Comparison of ENCODE assay signal across 14 mouse cellular contexts in genomic region chr4:43564231-43564630, GRCm38 (mm10). TPM values are rescaled to one million over a fixed set of nuclear protein-coding genes. Genes with fewer than 3 reads are reported as not detected.
DNase-seq lines count a peak whose midpoint lies in the region; ATAC-seq and TF ChIP-seq lines count a peak whose summit lies in the region.
"Had no signal": no experiment of that assay in that cellular context is flagged by ENCODE, and none has a peak within 500 bp of the region (broad histone marks: within the 10 kb centered on the region; RNA-seq: fewer than 3 reads in every experiment).

No protein-coding gene starts in this region.

- peaks cover 27% of the 10 kb centered on the region for H3K36me3 ChIP-seq in heart, embryonic 11.5 days (ENCODE audit: control insufficient read depth, insufficient read depth, low read length)
- peaks cover 47% of the 10 kb centered on the region for H3K36me3 ChIP-seq in lung, embryonic 14.5 days (ENCODE audit: insufficient read depth)
- peaks cover 55% of the 10 kb centered on the region for H3K36me3 ChIP-seq in limb, embryonic 14.5 days (ENCODE audit: control insufficient read depth, insufficient read depth, low read length)

- WGBS in heart, embryonic 11.5 days (ENCODE audit: insufficient replicate concordance) = 34% methylated on average over 2 of the region's 2 CpGs
- WGBS in lung, embryonic 14.5 days = 39% methylated on average over 2 of the region's 2 CpGs
- WGBS in lung, adult 2 months = 30% methylated on average over 2 of the region's 2 CpGs
- 47% methylated on average over 2 of the region's 2 CpGs for WGBS in limb, embryonic 14.5 days

- no peak for TF ChIP-seq CTCF in lung, embryonic 14.5 days (IDR thresholded peaks at IDR 0.05; ENCODE audit: low read depth)
- TF ChIP-seq CTCF in lung, adult 2 months (IDR thresholded peaks at IDR 0.05; ENCODE audit: insufficient read depth, low read length) = no peak
- TF ChIP-seq CTCF in layer of hippocampus, adult 2 months (conservative IDR thresholded peaks at IDR 0.05) = no peak

- no peaks in the 10 kb centered on the region for H3K9me3 ChIP-seq in heart, embryonic 11.5 days (replicated peaks; ENCODE audit: control insufficient read depth, low read length)
- no peaks in the 10 kb centered on the region for H3K9me3 ChIP-seq in lung, embryonic 14.5 days (ENCODE audit: low read depth, low read length)
- H3K9me3 ChIP-seq in limb, embryonic 14.5 days (ENCODE audit: control insufficient read depth, low read length) = no peaks in the 10 kb centered on the region
- H3K9me3 ChIP-seq: neural tube, embryonic 12.5 days had no signal

- peaks cover 32% of the 10 kb centered on the region for H3K4me1 ChIP-seq in heart, embryonic 11.5 days (ENCODE audit: control insufficient read depth, insufficient read depth, low read length)
- peaks cover 17% of the 10 kb centered on the region; the same call in 1 of the 2 replicates for H3K4me1 ChIP-seq in lung, embryonic 14.5 days (ENCODE audit: insufficient read depth)
- peaks cover 18% of the 10 kb centered on the region for H3K4me1 ChIP-seq in lung, adult 2 months (ENCODE audit: control insufficient read depth, insufficient read depth, low read length)
- peaks cover 33% of the 10 kb centered on the region for H3K4me1 ChIP-seq in limb, embryonic 14.5 days (ENCODE audit: control insufficient read depth, insufficient read depth, low read length)

- no peak overlapping the region for H3K4me3 ChIP-seq in heart, embryonic 11.5 days (ENCODE audit: low read depth, low read length)
- H3K4me3 ChIP-seq in lung, embryonic 14.5 days (ENCODE audit: low read depth, low read length) = no peak overlapping the region
- H3K4me3 ChIP-seq in lung, adult 2 months (replicated peaks; ENCODE audit: extremely low read depth, low read depth, low read length) = no peak overlapping the region
- no peak overlapping the region; the same call in 1 of the 2 replicates for H3K4me3 ChIP-seq in limb, embryonic 14.5 days (replicated peaks; ENCODE audit: low read length)
- no peak overlapping the region for H3K4me3 ChIP-seq in layer of hippocampus, adult 2 months

- H3K27ac ChIP-seq in heart, embryonic 11.5 days (ENCODE audit: low read depth, low read length) = no peak overlapping the region; the same call in 1 of the 2 replicates
- H3K27ac ChIP-seq in lung, embryonic 14.5 days (ENCODE audit: low read depth) = no peak overlapping the region
- H3K27ac ChIP-seq in limb, embryonic 14.5 days (replicated peaks; ENCODE audit: low read depth, low read length) = no peak overlapping the region
- H3K27ac ChIP-seq in layer of hippocampus, adult 2 months = no peak overlapping the region
- H3K27ac ChIP-seq: macrophage; neural tube, embryonic 12.5 days had no signal

- no peak for ATAC-seq in heart, embryonic 11.5 days (replicated peaks; ENCODE audit: insufficient number of reproducible peaks, low FRiP score, low TSS enrichment)
- ATAC-seq in lung, embryonic 14.5 days (ENCODE audit: insufficient read depth) = no peak
- no peak for ATAC-seq in limb, embryonic 14.5 days (ENCODE audit: low FRiP score, low read depth)
- ATAC-seq: hindbrain, embryonic 16.5 days had no signal

- TF ChIP-seq POLR2A in lung, adult 2 months (IDR thresholded peaks at IDR 0.05; ENCODE audit: borderline replicate concordance, extremely low read depth, low read depth, low read length) = no peak
- no peak for TF ChIP-seq POLR2A in limb, embryonic 14.5 days (IDR thresholded peaks at IDR 0.05; ENCODE audit: borderline replicate concordance, extremely low read depth, insufficient read depth, insufficient read length)

- peak overlapping the region; percentile 20 for H3K4me2 ChIP-seq in heart, embryonic 11.5 days
- H3K4me2 ChIP-seq in lung, embryonic 14.5 days = no peak overlapping the region
- 0 out of 2 replicates have a peak overlapping the region, but pooled peaks have one; percentile 60 for H3K4me2 ChIP-seq in limb, embryonic 14.5 days (replicated peaks; ENCODE audit: low read depth, low read length, severe bottlenecking)

- DNase-seq in heart, adult 9 months (ENCODE audit: low spot score in 2 of 2) = no peak
- DNase-seq in lung, embryonic 14.5 days = peak; percentile 59
- DNase-seq in lung, adult 2 months = no peak
- DNase-seq in NIH3T3 (ENCODE audit: low read depth) = peak; percentile 61
- peak; percentile 48 for DNase-seq in limb, embryonic 14.5 days (ENCODE audit: low spot score)
- DNase-seq in right cerebral cortex, adult 2 months (ENCODE audit: low spot score in 2 of 2) = no peak
- DNase-seq in layer of hippocampus, adult 2 months (ENCODE audit: low spot score in 2 of 2) = no peak
- DNase-seq: kidney, postnatal 10 days had no signal

- H3K9ac ChIP-seq in heart, embryonic 11.5 days (ENCODE audit: low read depth, low read length) = no peak overlapping the region
- no peak overlapping the region for H3K9ac ChIP-seq in lung, embryonic 14.5 days
- H3K9ac ChIP-seq in limb, embryonic 14.5 days (ENCODE audit: low read depth, low read length, severe bottlenecking) = no peak overlapping the region

- H3K27me3 ChIP-seq in heart, embryonic 11.5 days (ENCODE audit: control insufficient read depth, insufficient read depth, low read length) = no peaks in the 10 kb centered on the region
- H3K27me3 ChIP-seq in lung, embryonic 14.5 days (ENCODE audit: insufficient read depth, low read length) = no peaks in the 10 kb centered on the region
- no peaks in the 10 kb centered on the region for H3K27me3 ChIP-seq in limb, embryonic 14.5 days (ENCODE audit: control insufficient read depth, insufficient read depth, low read length)
- H3K27me3 ChIP-seq: neural tube, embryonic 12.5 days had no signal

RNA-seq across cellular contexts. Expression of gene Tln1, which starts 1.7 kb away (rescaled TPM):
- 74.2 and 86.2 TPM in 2 replicates for polyA plus RNA-seq in heart, embryonic 11.5 days (2014; fragmentation: Nextera tagmentation; extraction: Ambion mirVana)
- polyA plus RNA-seq in lung, embryonic 14.5 days (2014; fragmentation: Nextera tagmentation; extraction: Ambion mirVana) = 84.9 and 93.8 TPM in 2 replicates
- 179 and 197 TPM in 2 replicates for polyA plus RNA-seq in lung, adult 2 months (2012; rRNA removed)
- polyA plus RNA-seq in limb, embryonic 14.5 days (2012; rRNA removed) = 69.4 and 75.5 TPM in 2 replicates
- polyA plus RNA-seq in limb, embryonic 14.5 days (2014; fragmentation: Nextera tagmentation; extraction: Ambion mirVana) = 62.4 and 63.3 TPM in 2 replicates
- total RNA-seq in layer of hippocampus, adult 2 months (2021) = 10 to 100 TPM; 36.4 to 42.9 TPM

RNA-seq across cellular contexts. Expression of gene Creb3, which starts 2.1 kb away (rescaled TPM):
- polyA plus RNA-seq in heart, embryonic 11.5 days (2014; fragmentation: Nextera tagmentation; extraction: Ambion mirVana) = 59.7 and 77.1 TPM in 2 replicates
- 47.2 and 52.8 TPM in 2 replicates for polyA plus RNA-seq in lung, embryonic 14.5 days (2014; fragmentation: Nextera tagmentation; extraction: Ambion mirVana)
- polyA plus RNA-seq in lung, adult 2 months (2012; rRNA removed) = 86.4 and 95.1 TPM in 2 replicates
- polyA plus RNA-seq in limb, embryonic 14.5 days (2012; rRNA removed) = 51.7 and 58.0 TPM in 2 replicates
- polyA plus RNA-seq in limb, embryonic 14.5 days (2014; fragmentation: Nextera tagmentation; extraction: Ambion mirVana) = 71.4 and 78.5 TPM in 2 replicates
- total RNA-seq in layer of hippocampus, adult 2 months (2021) = 10 to 100 TPM; 70.3 to 75.1 TPM

RNA-seq across cellular contexts. Expression of gene Rgp1, which starts 14.3 kb away (rescaled TPM):
- 20.1 and 32.5 TPM in 2 replicates for polyA plus RNA-seq in heart, embryonic 11.5 days (2014; fragmentation: Nextera tagmentation; extraction: Ambion mirVana)
- polyA plus RNA-seq in lung, embryonic 14.5 days (2014; fragmentation: Nextera tagmentation; extraction: Ambion mirVana) = 28.2 and 31.9 TPM in 2 replicates
- 39.0 and 47.3 TPM in 2 replicates for polyA plus RNA-seq in lung, adult 2 months (2012; rRNA removed)
- polyA plus RNA-seq in limb, embryonic 14.5 days (2012; rRNA removed) = 81.9 and 101 TPM in 2 replicates
- 33.3 and 35.3 TPM in 2 replicates for polyA plus RNA-seq in limb, embryonic 14.5 days (2014; fragmentation: Nextera tagmentation; extraction: Ambion mirVana)
- 10 to 100 TPM; 45.3 to 49.9 TPM for total RNA-seq in layer of hippocampus, adult 2 months (2021)

RNA-seq across cellular contexts. Expression of gene Gba2, which starts 14.4 kb away (rescaled TPM):
- 14.3 and 18.4 TPM in 2 replicates for polyA plus RNA-seq in heart, embryonic 11.5 days (2014; fragmentation: Nextera tagmentation; extraction: Ambion mirVana)
- 18.6 and 19.3 TPM in 2 replicates for polyA plus RNA-seq in lung, embryonic 14.5 days (2014; fragmentation: Nextera tagmentation; extraction: Ambion mirVana)
- 19.4 and 26.0 TPM in 2 replicates for polyA plus RNA-seq in lung, adult 2 months (2012; rRNA removed)
- polyA plus RNA-seq in limb, embryonic 14.5 days (2012; rRNA removed) = 39.8 and 50.1 TPM in 2 replicates
- polyA plus RNA-seq in limb, embryonic 14.5 days (2014; fragmentation: Nextera tagmentation; extraction: Ambion mirVana) = 18.4 and 19.9 TPM in 2 replicates
- 10 to 100 TPM; 61.0 to 64.4 TPM for total RNA-seq in layer of hippocampus, adult 2 months (2021)

RNA-seq across cellular contexts. Expression of gene Msmp, which starts 20.1 kb away (rescaled TPM):
- polyA plus RNA-seq in heart, embryonic 11.5 days (2014; fragmentation: Nextera tagmentation; extraction: Ambion mirVana) = not detected in 2 replicates
- not detected in 2 replicates for polyA plus RNA-seq in lung, embryonic 14.5 days (2014; fragmentation: Nextera tagmentation; extraction: Ambion mirVana)
- polyA plus RNA-seq in lung, adult 2 months (2012; rRNA removed) = 0.24 TPM in 1 of 2 replicates, not detected in the other
- polyA plus RNA-seq in limb, embryonic 14.5 days (2012; rRNA removed) = 0.24 and 0.88 TPM in 2 replicates
- polyA plus RNA-seq in limb, embryonic 14.5 days (2014; fragmentation: Nextera tagmentation; extraction: Ambion mirVana) = 2.8 and 3.0 TPM in 2 replicates
- total RNA-seq in layer of hippocampus, adult 2 months (2021) = not detected
- total RNA-seq: left cerebral cortex, postnatal 10 days had no signal
- polyA plus RNA-seq: macrophage; small intestine, adult 2 months had no signal

Comparison
In these comparisons a context has a peak if more than half of its experiments do, and no peak if none do; other contexts are left out.
1. DNase-seq: peak in lung, embryonic 14.5 days (single experiment), NIH3T3 (single experiment) and limb, embryonic 14.5 days (single experiment); none in heart, adult 9 months (0 of 2), lung, adult 2 months (single experiment), right cerebral cortex, adult 2 months (0 of 2) and layer of hippocampus, adult 2 months (0 of 2).